Mouse (Mus musculus) midbrain, embryonic 11.5 days (tissue): ENCODE data around the gene Cbfa2t3. TPM values are rescaled to one million over a fixed set of nuclear protein-coding genes. Genes with fewer than 3 reads are reported as not detected.

Experiments
- ATAC-seq: fragments of 200-750 bp; cut with Nextera tagmentation; 2 replicates; pipeline ENCODE4 v1.8.0; 2017; ENCODE audit warnings: moderate TSS enrichment, moderate library complexity; ENCODE audit not compliant: low FRiP score
- DNase-seq: peaks from one replicate; pipeline ENCODE4 v3.0.0; 2015; ENCODE audit warnings: low spot score; ENCODE audit errors: missing footprints
- H3K27ac ChIP-seq: fragments of 300-500 bp; sonication (generic); 2 replicates; pipeline ENCODE4 v1.5.1; 2014; ENCODE audit warnings: low read depth, low read length
- H3K27me3 ChIP-seq: fragments of 300-500 bp; sonication (generic); 2 replicates; pipeline ENCODE4 v1.6.1; 2014; ENCODE audit warnings: mild to moderate bottlenecking, low read length, moderate library complexity, mixed read lengths; ENCODE audit not compliant: control insufficient read depth, insufficient read depth
- H3K36me3 ChIP-seq: fragments of 300-500 bp; sonication (generic); 2 replicates; pipeline ENCODE4 v1.6.1; 2014; ENCODE audit warnings: mild to moderate bottlenecking, low read length, moderate library complexity, mixed read lengths; ENCODE audit not compliant: control insufficient read depth, insufficient read depth
- H3K4me1 ChIP-seq: fragments of 300-500 bp; sonication (generic); 2 replicates; pipeline ENCODE4 v1.6.1; 2014; ENCODE audit warnings: low read length; ENCODE audit not compliant: control insufficient read depth, insufficient read depth
- H3K4me2 ChIP-seq: fragments of 300-500 bp; sonication (generic); 2 replicates; pipeline ENCODE4 v1.6.1; 2014; ENCODE audit warnings: mild to moderate bottlenecking, moderate library complexity
- H3K4me3 ChIP-seq: fragments of 300-500 bp; sonication (generic); 2 replicates; pipeline ENCODE4 v1.5.1; 2014; ENCODE audit warnings: low read depth, low read length
- H3K9ac ChIP-seq: fragments of 300-500 bp; sonication (generic); 2 replicates; pipeline ENCODE4 v1.6.1; 2014; ENCODE audit warnings: low read length
- H3K9me3 ChIP-seq: fragments of 300-500 bp; sonication (generic); 2 replicates; pipeline ENCODE4 v1.6.1; 2016; ENCODE audit warnings: low read length; ENCODE audit not compliant: control insufficient read depth
- WGBS: fragments of 180-500 bp; shearing (Covaris S2); extraction: QIAGEN DNeasy Blood & Tissue Kit; methylation state at CpG from one replicate; pipeline ENCODE4 v1.1.7; 2014; 5-methylcytosine and 5-hydroxymethylcytosine counted together
- polyA plus RNA-seq: library from polyadenylated mRNA; unstranded; fragments of >200 nt; fragmentation: Nextera tagmentation; extraction: Ambion mirVana; gene quantifications from 2 replicates; pipeline ENCODE4 v1.2.1, GENCODE M21; 2014

The Cbfa2t3 gene
- polyA plus RNA-seq, 1 experiment from 2014 or later: 6.1 TPM

DNA sequence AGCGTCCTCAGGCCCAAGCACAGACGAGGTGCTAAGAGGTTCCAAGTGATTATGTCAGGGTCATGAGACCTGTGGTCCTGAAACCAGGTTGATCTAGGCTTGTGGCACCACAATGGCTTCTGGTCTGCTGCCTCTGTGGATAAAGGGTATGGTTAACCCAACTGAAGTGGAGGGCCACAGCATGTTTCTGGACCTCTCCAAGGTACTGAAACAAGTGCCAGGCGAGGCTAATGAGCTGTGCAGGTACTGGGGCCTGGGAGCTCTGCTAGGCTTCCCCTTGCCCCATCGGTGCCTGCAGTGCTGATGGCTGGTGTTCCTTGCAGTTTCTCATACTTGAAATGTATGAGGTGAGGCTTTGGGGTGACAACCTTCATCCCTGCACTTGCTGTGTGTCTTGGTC lies 38.2 kb upstream of the Cbfa2t3 start:
- Histone ChIP-seq H3K36me3 (no peaks in the 10 kb centered on the region), H3K4me3 (no peak overlapping the region), H3K4me2 (no peak overlapping the region), H3K27ac (no peak overlapping the region), H3K4me1 (peaks cover 5% of the 10 kb centered on the region; the same call in 1 of the 2 replicates), H3K9me3 (no peaks in the 10 kb centered on the region), H3K9ac (no peak overlapping the region), H3K27me3 (no peaks in the 10 kb centered on the region; the same call in none of the 2 replicates)
- DNase-seq: peak; percentile 74
- no peak for ATAC-seq
- 49% methylated on average over 4 of the region's 4 CpGs for WGBS

DNA sequence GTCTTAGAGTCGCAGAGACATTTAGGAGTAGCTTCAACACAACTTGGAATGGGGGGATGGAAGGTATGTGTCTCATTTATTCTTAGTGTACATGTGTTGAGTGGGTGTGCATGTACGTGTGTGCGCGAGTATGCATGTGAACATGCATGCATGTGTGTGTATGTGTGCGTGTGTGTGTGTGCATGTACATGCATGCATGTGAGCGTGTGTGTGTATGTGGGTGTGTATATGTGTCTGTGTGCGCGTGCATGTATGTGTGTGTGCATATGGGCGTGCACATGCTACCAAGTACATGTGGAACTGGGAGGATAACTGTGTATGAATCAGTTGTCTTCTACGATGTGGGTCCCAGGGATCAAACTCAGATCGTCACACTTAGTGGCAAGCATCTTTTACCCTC lies 37.7 kb upstream of the Cbfa2t3 start:
- H3K9me3 ChIP-seq: no peaks in the 10 kb centered on the region
- H3K36me3 ChIP-seq: no peaks in the 10 kb centered on the region
- no peaks in the 10 kb centered on the region; the same call in 1 of the 2 replicates for H3K27me3 ChIP-seq
- 91% methylated on average over 11 of the region's 11 CpGs for WGBS
- H3K4me3 ChIP-seq: no peak overlapping the region
- no peak for ATAC-seq
- H3K4me2 ChIP-seq: no peak overlapping the region
- no peak overlapping the region for H3K27ac ChIP-seq
- H3K4me1 ChIP-seq: peaks cover 3% of the 10 kb centered on the region; the same call in 1 of the 2 replicates
- no peak overlapping the region for H3K9ac ChIP-seq
- no peak for DNase-seq

DNA sequence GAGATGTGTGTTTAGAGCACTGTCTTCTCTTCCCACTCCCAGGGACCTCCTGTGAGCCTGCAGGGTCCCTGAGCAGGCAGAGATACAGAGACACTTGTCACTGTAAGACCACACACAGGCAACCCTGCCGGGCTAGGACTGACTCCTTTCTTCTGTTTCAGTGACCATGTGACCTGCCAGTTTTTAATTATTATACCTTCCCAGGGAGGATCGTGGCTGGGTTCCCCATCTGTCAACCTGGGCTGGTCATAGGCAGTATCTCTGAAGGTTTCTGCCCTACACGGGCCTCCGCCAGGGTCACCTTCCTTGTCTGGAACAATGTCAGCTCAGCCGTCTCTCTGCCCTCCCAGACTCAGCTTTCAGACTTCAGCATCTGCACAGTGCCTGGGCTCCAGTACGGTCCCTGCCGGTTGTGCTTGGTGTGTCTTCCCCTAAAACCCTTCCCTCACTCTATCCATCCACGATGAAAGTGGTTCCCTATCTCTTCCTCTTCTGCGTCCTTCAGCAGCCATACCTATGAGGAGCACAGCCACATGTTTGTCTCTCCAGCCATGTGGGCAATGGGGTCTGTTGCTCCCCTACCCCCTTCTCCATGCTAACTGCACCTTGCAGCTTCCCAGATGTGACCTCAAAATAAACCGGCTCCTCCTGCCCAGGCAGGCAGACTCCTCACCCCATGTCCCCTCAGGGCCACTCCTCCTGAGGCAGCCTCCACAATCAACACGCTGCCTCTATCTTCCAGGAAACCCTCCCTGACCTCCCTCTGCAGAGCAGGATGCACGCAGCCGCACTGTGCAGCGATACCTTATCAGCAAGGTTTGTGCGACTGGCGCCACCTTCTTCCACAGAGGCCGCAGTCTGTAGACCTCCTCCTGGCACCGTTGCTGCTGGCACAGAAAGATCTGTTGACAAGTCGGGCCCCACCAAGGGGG lies 36.9 kb upstream of the Cbfa2t3 start:
- peaks cover 3% of the 10 kb centered on the region; the same call in 1 of the 2 replicates for H3K4me1 ChIP-seq
- no peaks in the 10 kb centered on the region for H3K36me3 ChIP-seq
- no peak overlapping the region for H3K4me2 ChIP-seq
- no peak overlapping the region for H3K27ac ChIP-seq
- no peak overlapping the region for H3K9ac ChIP-seq
- H3K4me3 ChIP-seq: no peak overlapping the region
- ATAC-seq (no peak), DNase-seq (peak; percentile 53)
- no peaks in the 10 kb centered on the region for H3K9me3 ChIP-seq
- WGBS: 70% methylated on average over 19 of the region's 19 CpGs
- H3K27me3 ChIP-seq: no peaks in the 10 kb centered on the region

DNA sequence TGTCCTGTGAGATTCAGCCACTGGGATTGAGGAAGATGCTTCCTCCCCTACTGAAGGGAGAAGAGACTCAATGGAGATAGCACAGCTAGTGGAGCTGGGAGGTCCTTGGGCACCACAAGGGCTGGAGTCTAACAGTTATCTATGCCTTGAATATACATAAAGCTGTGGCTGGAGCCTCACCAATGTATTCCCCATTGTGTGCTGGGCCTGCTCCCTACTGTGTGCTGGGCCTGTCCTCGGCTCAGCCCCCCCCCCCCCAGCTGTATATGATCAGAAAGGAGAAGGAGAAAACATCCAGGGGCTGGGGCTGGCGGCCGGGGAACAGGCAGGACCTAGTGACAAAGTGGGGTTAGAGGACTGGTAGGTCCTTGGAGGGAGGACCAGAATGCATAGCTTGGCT lies 36.2 kb upstream of the Cbfa2t3 start:
- Histone ChIP-seq H3K27me3 (no peaks in the 10 kb centered on the region), H3K36me3 (no peaks in the 10 kb centered on the region), H3K27ac (no peak overlapping the region), H3K9ac (no peak overlapping the region), H3K9me3 (no peaks in the 10 kb centered on the region), H3K4me2 (no peak overlapping the region), H3K4me1 (peaks cover 3% of the 10 kb centered on the region; the same call in 1 of the 2 replicates), H3K4me3 (no peak overlapping the region)
- DNase-seq: peak; percentile 79
- WGBS: 65% methylated on average over 3 of the region's 3 CpGs
- ATAC-seq: no peak

DNA sequence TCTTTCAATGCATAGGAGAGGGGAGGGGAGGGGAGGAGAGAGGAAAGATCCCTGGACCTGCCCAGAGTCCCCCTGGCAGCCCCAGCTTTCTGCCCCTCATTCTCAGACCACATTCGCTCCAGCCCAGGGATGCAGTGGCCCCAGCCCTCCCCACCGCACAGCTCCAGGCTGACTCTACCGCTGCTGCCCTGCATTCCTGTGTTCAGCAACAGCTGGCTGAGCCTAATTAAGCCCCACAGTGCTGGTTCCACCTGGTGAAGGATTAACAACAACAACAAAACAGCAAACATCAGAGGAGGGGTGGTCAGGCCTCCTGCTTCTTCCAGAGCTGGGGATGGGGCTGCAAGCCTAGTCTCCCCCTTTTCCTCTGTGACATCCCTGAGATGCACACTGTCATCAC lies 29.7 kb upstream of the Cbfa2t3 start:
- ATAC-seq: no peak
- Histone ChIP-seq H3K36me3 (no peaks in the 10 kb centered on the region), H3K27me3 (no peaks in the 10 kb centered on the region), H3K4me1 (no peaks in the 10 kb centered on the region), H3K4me3 (no peak overlapping the region), H3K4me2 (no peak overlapping the region), H3K9me3 (no peaks in the 10 kb centered on the region), H3K27ac (no peak overlapping the region), H3K9ac (no peak overlapping the region)
- WGBS: 7% methylated on average over 3 of the region's 3 CpGs
- DNase-seq: no peak

DNA sequence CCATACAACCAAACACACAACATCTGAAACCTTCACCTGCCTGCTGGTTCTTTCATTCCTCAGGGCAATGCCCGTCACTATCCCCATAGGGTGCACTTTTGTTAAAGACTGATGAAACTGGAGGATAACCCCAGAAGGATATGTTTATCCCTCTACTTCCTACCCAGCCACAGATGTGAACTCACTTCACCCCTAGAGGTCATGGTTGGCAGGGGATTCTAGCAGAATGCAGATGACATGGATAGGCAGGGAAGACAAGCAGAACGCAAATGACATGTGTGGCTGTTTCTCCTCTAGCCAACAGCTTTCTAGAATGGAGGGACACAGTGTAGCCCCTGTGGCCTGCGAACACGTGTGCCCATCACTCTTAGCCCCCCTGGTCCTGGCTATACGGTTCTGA lies 28.5 kb upstream of the Cbfa2t3 start:
- Histone ChIP-seq H3K4me1 (no peaks in the 10 kb centered on the region), H3K4me2 (no peak overlapping the region), H3K9me3 (no peaks in the 10 kb centered on the region), H3K4me3 (no peak overlapping the region), H3K9ac (no peak overlapping the region), H3K27me3 (no peaks in the 10 kb centered on the region; the same call in 1 of the 2 replicates), H3K36me3 (no peaks in the 10 kb centered on the region), H3K27ac (no peak overlapping the region)
- no peak for ATAC-seq
- DNase-seq: no peak
- 67% methylated on average over 5 of the region's 5 CpGs for whole genome bisulfite sequencing

DNA sequence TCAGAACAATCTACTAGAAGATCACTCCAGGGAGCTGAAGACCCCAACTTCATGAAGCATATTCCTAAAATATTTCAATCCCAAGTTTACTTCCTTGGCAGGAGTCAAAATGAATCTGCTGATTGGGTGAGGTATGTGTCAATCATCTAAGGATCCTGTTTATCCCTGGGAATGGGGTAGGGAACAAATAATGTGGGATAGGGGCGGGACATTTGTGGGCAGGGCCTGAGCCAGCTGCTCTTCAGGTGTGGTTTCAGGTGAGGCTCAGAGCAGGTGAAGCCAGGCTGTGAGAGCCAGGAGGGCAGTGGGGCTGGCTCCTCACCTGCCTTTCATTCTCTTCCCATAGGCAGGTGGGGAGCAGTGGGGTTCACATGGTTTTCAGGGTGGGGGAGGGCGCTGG lies 27.9 kb upstream of the Cbfa2t3 start:
- DNase-seq (no peak), ATAC-seq (no peak)
- Histone ChIP-seq H3K27me3 (no peaks in the 10 kb centered on the region; the same call in 1 of the 2 replicates), H3K9ac (no peak overlapping the region), H3K36me3 (no peaks in the 10 kb centered on the region), H3K4me1 (no peaks in the 10 kb centered on the region), H3K4me2 (no peak overlapping the region), H3K27ac (no peak overlapping the region), H3K4me3 (no peak overlapping the region), H3K9me3 (no peaks in the 10 kb centered on the region)
- 67% methylated on average over 2 of the region's 2 CpGs for WGBS

DNA sequence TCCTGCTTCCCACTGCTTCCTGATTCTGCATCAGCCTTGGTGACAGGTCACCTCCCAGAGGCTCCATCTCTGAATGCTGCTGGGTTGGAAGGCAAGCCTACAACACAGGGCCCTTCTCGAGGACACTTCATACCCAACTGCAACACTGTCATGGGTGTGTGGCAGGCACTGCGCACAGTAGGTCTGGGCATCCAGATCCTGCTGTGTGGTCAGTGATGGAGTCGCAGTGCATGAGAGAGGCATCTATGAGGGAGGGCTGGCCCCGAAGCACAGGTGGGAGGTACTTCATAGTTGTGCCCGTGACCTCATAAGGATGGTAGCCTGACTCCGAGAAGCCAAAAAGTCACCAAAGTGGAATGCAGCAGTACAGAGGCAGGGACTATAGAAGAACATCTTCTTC lies 26.3 kb upstream of the Cbfa2t3 start:
- Histone ChIP-seq H3K4me3 (no peak overlapping the region), H3K27me3 (no peaks in the 10 kb centered on the region; the same call in 1 of the 2 replicates), H3K27ac (no peak overlapping the region), H3K4me2 (no peak overlapping the region), H3K9me3 (no peaks in the 10 kb centered on the region), H3K36me3 (no peaks in the 10 kb centered on the region), H3K4me1 (peaks cover 4% of the 10 kb centered on the region; the same call in 1 of the 2 replicates), H3K9ac (no peak overlapping the region)
- 91% methylated on average over 6 of the region's 6 CpGs for WGBS
- ATAC-seq (no peak), DNase-seq (no peak)
